Mouse (Mus musculus): Measurements from ENCODE around the gene E4f1. TPM values are rescaled to one million over a fixed set of nuclear protein-coding genes. Genes with fewer than 3 reads are reported as not detected.

E4f1 gene
- polyA plus RNA-seq, 1 experiment from 2014 or later: 28.8 TPM

- Histone ChIP-seq H3K27ac (ENCODE audit: low read length) (no peak overlapping the region), H3K27me3 (ENCODE audit: control insufficient read depth, insufficient read depth, low read length) (no peaks in the 10 kb centered on the region), H3K9me3 (replicated peaks; ENCODE audit: control insufficient read depth, low read length) (no peaks in the 10 kb centered on the region), H3K4me3 (ENCODE audit: low read length) (no peak overlapping the region), H3K36me3 (ENCODE audit: control insufficient read depth, insufficient read depth) (peaks cover 31% of the 10 kb centered on the region), H3K4me2 (ENCODE audit: low read depth, low read length) (no peak overlapping the region), H3K9ac (ENCODE audit: low read length) (no peak overlapping the region), H3K4me1 (ENCODE audit: control insufficient read depth, insufficient read depth, low read length) (peaks cover 10% of the 10 kb centered on the region)
- no peak for ATAC-seq (replicated peaks; ENCODE audit: extremely low read depth, insufficient read depth, low FRiP score)
- WGBS: 87% methylated on average over 6 of the region's 6 CpGs
Measured at GRCm38 (mm10) chr17:24451220-24451619, 18.9 kb downstream of the E4f1 start.

DNA sequence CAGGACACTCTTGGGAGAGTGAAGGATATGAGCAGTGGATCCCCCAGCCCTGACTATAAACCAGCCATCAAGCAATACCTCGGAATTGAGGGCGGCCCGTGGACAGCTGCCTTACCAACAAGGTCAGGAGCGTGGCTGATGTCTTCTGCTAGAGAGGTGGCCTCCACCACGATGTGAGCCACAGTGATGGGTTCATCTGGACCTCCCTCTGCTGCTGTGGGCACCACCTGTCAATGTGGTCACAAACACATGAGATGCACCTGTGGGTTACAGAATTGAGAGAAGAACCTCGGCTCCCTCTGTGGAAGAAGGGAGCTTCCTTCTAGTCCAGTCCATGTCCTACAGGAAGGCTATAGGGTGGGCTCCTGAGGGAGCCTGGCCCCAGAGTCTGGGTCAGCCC is 20.6 kb downstream of the E4f1 start:
- Histone ChIP-seq H3K27ac (ENCODE audit: low read length) (no peak overlapping the region), H3K4me1 (ENCODE audit: control insufficient read depth, insufficient read depth, low read length) (peaks cover 10% of the 10 kb centered on the region), H3K9ac (ENCODE audit: low read length) (no peak overlapping the region), H3K9me3 (replicated peaks; ENCODE audit: control insufficient read depth, low read length) (no peaks in the 10 kb centered on the region), H3K27me3 (ENCODE audit: control insufficient read depth, insufficient read depth, low read length) (no peaks in the 10 kb centered on the region), H3K4me3 (ENCODE audit: low read length) (no peak overlapping the region), H3K36me3 (ENCODE audit: control insufficient read depth, insufficient read depth) (peaks cover 45% of the 10 kb centered on the region), H3K4me2 (ENCODE audit: low read depth, low read length) (no peak overlapping the region)
- 86% methylated on average over 6 of the region's 6 CpGs for WGBS
- no peak for ATAC-seq (replicated peaks; ENCODE audit: extremely low read depth, insufficient read depth, low FRiP score)

DNA sequence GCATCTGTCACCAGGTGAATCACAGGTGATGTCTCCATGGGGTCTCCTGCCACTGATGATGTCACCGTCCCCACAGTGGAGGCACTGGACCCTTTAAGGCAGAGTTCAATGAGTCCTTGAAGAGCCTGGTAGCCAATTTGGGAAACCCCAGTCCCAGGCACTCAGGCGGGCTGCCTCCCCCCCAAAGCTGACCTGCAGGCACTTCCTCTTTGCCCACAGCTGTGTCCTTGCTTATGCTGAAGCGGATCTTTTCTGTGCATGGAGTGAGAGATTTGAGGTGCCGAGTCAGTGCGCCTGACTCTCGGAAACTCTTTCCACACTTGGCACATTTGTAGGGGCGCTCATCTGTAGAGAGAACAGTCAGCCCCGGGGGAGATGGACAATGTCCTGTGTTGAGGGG is 23.5 kb downstream of the E4f1 start:
- Histone ChIP-seq H3K4me2 (ENCODE audit: low read depth, low read length) (no peak overlapping the region), H3K27ac (ENCODE audit: low read length) (no peak overlapping the region), H3K4me3 (ENCODE audit: low read length) (no peak overlapping the region), H3K9ac (ENCODE audit: low read length) (no peak overlapping the region), H3K27me3 (ENCODE audit: control insufficient read depth, insufficient read depth, low read length) (no peaks in the 10 kb centered on the region), H3K36me3 (ENCODE audit: control insufficient read depth, insufficient read depth) (peaks cover 56% of the 10 kb centered on the region), H3K4me1 (ENCODE audit: control insufficient read depth, insufficient read depth, low read length) (no peaks in the 10 kb centered on the region), H3K9me3 (replicated peaks; ENCODE audit: control insufficient read depth, low read length) (no peaks in the 10 kb centered on the region)
- ATAC-seq (replicated peaks; ENCODE audit: extremely low read depth, insufficient read depth, low FRiP score): no peak
- 94% methylated on average over 8 of the region's 8 CpGs for WGBS

GRCm38 (mm10) chr17:24443409-24443808 is 26.7 kb downstream of the E4f1 start:
- Histone ChIP-seq H3K4me3 (ENCODE audit: low read length) (no peak overlapping the region), H3K27me3 (ENCODE audit: control insufficient read depth, insufficient read depth, low read length) (no peaks in the 10 kb centered on the region), H3K4me2 (ENCODE audit: low read depth, low read length) (no peak overlapping the region), H3K9ac (ENCODE audit: low read length) (no peak overlapping the region), H3K9me3 (replicated peaks; ENCODE audit: control insufficient read depth, low read length) (no peaks in the 10 kb centered on the region), H3K36me3 (ENCODE audit: control insufficient read depth, insufficient read depth) (peaks cover 67% of the 10 kb centered on the region), H3K4me1 (ENCODE audit: control insufficient read depth, insufficient read depth, low read length) (no peaks in the 10 kb centered on the region), H3K27ac (ENCODE audit: low read length) (no peak overlapping the region)
- ATAC-seq (replicated peaks; ENCODE audit: extremely low read depth, insufficient read depth, low FRiP score): no peak
- 67% methylated on average over 4 of the region's 4 CpGs for WGBS

DNA sequence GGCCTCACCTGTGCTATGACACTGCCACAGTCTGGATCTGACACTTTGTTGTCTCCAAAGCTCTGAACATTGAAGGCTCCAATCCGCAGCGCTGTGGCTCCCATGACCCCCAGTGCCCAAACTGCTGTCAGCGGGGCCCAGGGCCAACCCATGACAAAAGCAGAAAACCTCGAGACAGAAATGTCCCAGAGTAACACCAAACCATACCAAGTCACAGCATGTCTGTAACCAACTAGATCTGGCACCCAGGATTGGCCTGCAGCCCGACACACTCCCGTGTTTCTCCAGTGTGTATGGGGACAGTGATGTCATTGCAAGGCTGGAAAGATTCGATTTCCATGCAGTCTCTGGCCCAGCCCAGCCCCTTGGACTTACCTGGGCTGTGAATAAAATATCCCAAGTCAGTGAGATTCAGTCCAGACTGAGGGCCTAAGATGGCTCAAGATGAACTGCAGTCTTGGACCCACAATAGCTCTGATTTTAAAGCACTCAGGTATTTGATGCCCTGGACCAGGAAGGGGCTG is 27.4 kb downstream of the E4f1 start, which contains the start of gene Dnase1l2:
Dnase1l2 (minus strand) TSS at position 474 of the 524 bp plus-strand sequence.
- no peak for ATAC-seq (replicated peaks; ENCODE audit: extremely low read depth, insufficient read depth, low FRiP score)
- WGBS: 77% methylated on average over 7 of the region's 7 CpGs
- no peak within 1 kb of the TSS for H3K4me3 ChIP-seq (ENCODE audit: low read length)

DNA sequence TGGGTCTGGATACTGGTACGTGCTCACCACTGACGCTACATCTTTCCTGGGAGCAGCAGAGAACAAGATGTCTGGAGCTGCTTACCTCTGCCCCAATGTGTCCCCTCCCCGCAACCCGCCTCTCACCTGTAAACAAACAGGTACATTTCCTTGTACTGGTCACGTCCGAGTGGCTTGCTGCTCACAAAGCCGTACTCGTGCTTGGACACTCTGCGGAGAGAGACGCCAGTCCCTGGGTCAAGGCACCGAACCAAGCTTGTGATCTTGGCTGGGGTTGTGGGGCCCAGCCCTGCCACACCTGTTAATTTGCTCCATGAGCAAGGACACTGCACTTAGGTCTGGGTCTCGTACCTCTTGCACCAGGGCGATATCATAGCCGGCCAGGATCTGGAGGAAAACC is 28.0 kb downstream of the E4f1 start:
- no peaks in the 10 kb centered on the region for H3K9me3 ChIP-seq (replicated peaks; ENCODE audit: control insufficient read depth, low read length)
- H3K4me1 ChIP-seq (ENCODE audit: control insufficient read depth, insufficient read depth, low read length): no peaks in the 10 kb centered on the region
- H3K9ac ChIP-seq (ENCODE audit: low read length): no peak overlapping the region
- H3K27me3 ChIP-seq (ENCODE audit: control insufficient read depth, insufficient read depth, low read length): no peaks in the 10 kb centered on the region
- no peak for ATAC-seq (replicated peaks; ENCODE audit: extremely low read depth, insufficient read depth, low FRiP score)
- no peak overlapping the region for H3K4me3 ChIP-seq (ENCODE audit: low read length)
- no peak overlapping the region for H3K27ac ChIP-seq (ENCODE audit: low read length)
- 88% methylated on average over 14 of the region's 14 CpGs for WGBS
- peaks cover 60% of the 10 kb centered on the region for H3K36me3 ChIP-seq (ENCODE audit: control insufficient read depth, insufficient read depth)
- no peak overlapping the region for H3K4me2 ChIP-seq (ENCODE audit: low read depth, low read length)

More for the DNA sequence above, 27.4 kb downstream of the E4f1 start, which contains the start of gene Dnase1l2:
- H3K36me3 ChIP-seq (ENCODE audit: control insufficient read depth, insufficient read depth): peaks cover 62% of the 10 kb centered on the region
- H3K9me3 ChIP-seq (replicated peaks; ENCODE audit: control insufficient read depth, low read length): no peaks in the 10 kb centered on the region
- H3K9ac ChIP-seq (ENCODE audit: low read length): no peak within 1 kb of the TSS
- H3K27me3 ChIP-seq (ENCODE audit: control insufficient read depth, insufficient read depth, low read length): no peaks in the 10 kb centered on the region
- H3K27ac ChIP-seq (ENCODE audit: low read length): no peak within 1 kb of the TSS
- H3K4me2 ChIP-seq (ENCODE audit: low read depth, low read length): no peak within 1 kb of the TSS
- no peaks in the 10 kb centered on the region for H3K4me1 ChIP-seq (ENCODE audit: control insufficient read depth, insufficient read depth, low read length)

- H3K36me3 ChIP-seq (ENCODE audit: control insufficient read depth, insufficient read depth): peaks cover 60% of the 10 kb centered on the region
- H3K27me3 ChIP-seq (ENCODE audit: control insufficient read depth, insufficient read depth, low read length): no peaks in the 10 kb centered on the region
- H3K27ac ChIP-seq (ENCODE audit: low read length): no peak overlapping the region
- 38% methylated on average over 2 of the region's 2 CpGs for WGBS
- H3K4me1 ChIP-seq (ENCODE audit: control insufficient read depth, insufficient read depth, low read length): no peaks in the 10 kb centered on the region
- H3K9me3 ChIP-seq (replicated peaks; ENCODE audit: control insufficient read depth, low read length): no peaks in the 10 kb centered on the region
- no peak overlapping the region for H3K4me2 ChIP-seq (ENCODE audit: low read depth, low read length)
- H3K9ac ChIP-seq (ENCODE audit: low read length): no peak overlapping the region
- no peak for ATAC-seq (replicated peaks; ENCODE audit: extremely low read depth, insufficient read depth, low FRiP score)
- H3K4me3 ChIP-seq (ENCODE audit: low read length): no peak overlapping the region
Measured at GRCm38 (mm10) chr17:24441148-24441547, 29.0 kb downstream of the E4f1 start.

DNA sequence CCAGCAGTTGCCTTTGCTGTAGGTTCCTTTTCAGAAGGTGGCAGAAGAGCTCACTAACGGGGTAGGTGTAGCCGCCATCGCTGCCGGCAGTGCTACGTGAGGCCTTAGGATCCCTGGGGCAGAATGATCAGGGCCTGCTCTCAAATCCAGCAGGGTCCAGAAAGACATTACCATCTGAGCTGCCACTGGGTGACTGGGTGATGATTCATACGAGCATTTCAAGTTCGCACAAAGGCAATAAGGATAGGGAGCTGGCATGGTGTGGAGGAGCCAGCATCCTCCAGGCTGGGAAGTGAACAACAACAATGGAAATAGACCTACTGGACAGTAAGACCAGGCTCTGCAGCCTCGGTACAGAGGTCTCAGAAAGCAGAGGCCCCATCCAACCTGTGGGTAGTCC is 29.7 kb downstream of the E4f1 start:
- Histone ChIP-seq H3K27ac (ENCODE audit: low read length) (no peak overlapping the region), H3K4me2 (ENCODE audit: low read depth, low read length) (no peak overlapping the region), H3K27me3 (ENCODE audit: control insufficient read depth, insufficient read depth, low read length) (no peaks in the 10 kb centered on the region), H3K36me3 (ENCODE audit: control insufficient read depth, insufficient read depth) (peaks cover 62% of the 10 kb centered on the region), H3K9me3 (replicated peaks; ENCODE audit: control insufficient read depth, low read length) (no peaks in the 10 kb centered on the region), H3K9ac (ENCODE audit: low read length) (no peak overlapping the region), H3K4me1 (ENCODE audit: control insufficient read depth, insufficient read depth, low read length) (no peaks in the 10 kb centered on the region), H3K4me3 (ENCODE audit: low read length) (no peak overlapping the region)
- 87% methylated on average over 8 of the region's 8 CpGs for WGBS
- ATAC-seq (replicated peaks; ENCODE audit: extremely low read depth, insufficient read depth, low FRiP score): no peak

GRCm38 (mm10) chr17:24437016-24437415 is 33.1 kb downstream of the E4f1 start:
- no peak overlapping the region for H3K27ac ChIP-seq (ENCODE audit: low read length)
- 81% methylated on average over 5 of the region's 5 CpGs for WGBS
- H3K27me3 ChIP-seq (ENCODE audit: control insufficient read depth, insufficient read depth, low read length): no peaks in the 10 kb centered on the region
- peaks cover 53% of the 10 kb centered on the region for H3K36me3 ChIP-seq (ENCODE audit: control insufficient read depth, insufficient read depth)
- H3K9ac ChIP-seq (ENCODE audit: low read length): no peak overlapping the region
- ATAC-seq (replicated peaks; ENCODE audit: extremely low read depth, insufficient read depth, low FRiP score): 0 out of 2 replicates have a peak, but pooled peaks have one; percentile 26
- no peaks in the 10 kb centered on the region for H3K9me3 ChIP-seq (replicated peaks; ENCODE audit: control insufficient read depth, low read length)
- H3K4me1 ChIP-seq (ENCODE audit: control insufficient read depth, insufficient read depth, low read length): no peaks in the 10 kb centered on the region
- H3K4me3 ChIP-seq (ENCODE audit: low read length): no peak overlapping the region
- no peak overlapping the region for H3K4me2 ChIP-seq (ENCODE audit: low read depth, low read length)
